Mouse (Mus musculus): ENCODE data around the gene Mlf2. TPM values are rescaled to one million over a fixed set of nuclear protein-coding genes. Genes with fewer than 3 reads are reported as not detected.
"Not testable (repeated sequence)": the region's sequence is repeated elsewhere in the genome, so short reads cannot be mapped to it uniquely, and the experiment has no call there.

Mlf2 gene
- polyA plus RNA-seq, 1 experiment, result 547 TPM

DNA sequence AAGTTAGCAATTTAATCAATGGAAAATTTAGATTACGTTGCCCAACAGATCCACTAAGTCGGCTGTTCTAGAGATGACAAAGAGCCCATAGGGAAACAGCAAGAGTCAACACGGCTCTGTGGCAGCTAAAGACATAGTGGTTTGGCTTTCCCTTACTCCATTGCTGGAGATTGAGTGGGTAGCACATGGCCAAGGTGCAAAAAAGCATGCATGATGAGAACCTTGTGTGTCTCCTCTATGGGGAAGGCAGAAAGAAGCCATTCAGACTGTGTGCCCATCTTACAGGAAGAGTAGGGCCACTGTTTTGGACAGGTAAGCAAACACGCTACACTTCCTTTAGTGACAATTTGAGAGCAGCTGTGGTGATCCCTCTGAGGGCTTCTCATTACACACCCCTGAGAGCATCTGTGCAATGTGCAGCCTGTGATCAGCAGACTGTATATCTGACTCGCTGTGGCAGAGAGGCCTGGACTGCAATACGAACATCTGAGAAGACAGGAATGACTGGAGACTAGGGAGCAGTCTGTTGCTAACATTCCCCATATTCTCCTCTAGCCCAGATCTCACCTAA lies 42.5 kb upstream of the Mlf2 start:
- Histone ChIP-seq H3K4me3 (ENCODE audit: insufficient read depth, poor library complexity, severe bottlenecking) (no peak overlapping the region), H3K79me3 (ENCODE audit: low read depth) (no peaks in the 10 kb centered on the region), H3K79me2 (ENCODE audit: control insufficient read depth, insufficient read depth) (no peaks in the 10 kb centered on the region), H3ac (ENCODE audit: control insufficient read depth, insufficient read length, low read depth) (no peak overlapping the region), H3K36me3 (ENCODE audit: control insufficient read depth, insufficient read depth) (no peaks in the 10 kb centered on the region), H3K27me3 (ENCODE audit: control insufficient read depth, insufficient read depth, insufficient read length) (peaks cover 31% of the 10 kb centered on the region)
- TF ChIP-seq FOSL1 (IDR thresholded peaks at IDR 0.05; ENCODE audit: insufficient read depth, low read length, poor library complexity, severe bottlenecking), result no peak
- no peak for TF ChIP-seq MAX (IDR thresholded peaks at IDR 0.05)
- no peak for TF ChIP-seq CTCF (IDR thresholded peaks at IDR 0.05; ENCODE audit: control insufficient read depth, insufficient read depth, insufficient read length)
- no peak for TF ChIP-seq MYOD1 (IDR thresholded peaks at IDR 0.05; ENCODE audit: control insufficient read depth, insufficient read length, low read depth)
- TF ChIP-seq USF1 (IDR thresholded peaks at IDR 0.05; ENCODE audit: low read depth), result no peak

DNA sequence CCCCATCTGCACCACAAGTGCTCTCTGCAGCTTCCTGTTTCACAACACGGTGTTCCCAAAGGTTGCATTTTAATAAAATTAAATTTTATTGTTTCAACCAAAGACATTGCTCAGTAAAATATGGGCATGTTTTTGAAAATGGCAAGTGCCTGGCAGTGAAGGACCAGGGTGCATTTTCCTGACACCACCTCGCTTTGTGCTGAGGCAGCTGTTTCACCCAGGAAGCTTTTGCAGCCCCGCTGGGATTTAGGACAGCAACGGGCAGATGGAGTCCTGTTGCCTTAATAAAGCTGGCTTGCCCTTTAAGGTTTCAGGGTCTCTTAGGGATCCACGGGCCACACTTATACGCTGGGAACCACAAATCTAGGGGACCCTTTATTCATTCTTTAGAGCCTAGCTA lies 40.2 kb upstream of the Mlf2 start:
- TF ChIP-seq MYOG (IDR thresholded peaks at IDR 0.05; ENCODE audit: control insufficient read depth, extremely low read depth, insufficient read length) (no peak), MYOD1 (IDR thresholded peaks at IDR 0.05; ENCODE audit: control insufficient read depth, insufficient read length, low read depth) (no peak), USF1 (IDR thresholded peaks at IDR 0.05; ENCODE audit: low read depth) (no peak), MAX (IDR thresholded peaks at IDR 0.05) (no peak), CEBPB (IDR thresholded peaks at IDR 0.05; ENCODE audit: low read depth) (no peak), CTCF (IDR thresholded peaks at IDR 0.05; ENCODE audit: control insufficient read depth, insufficient read depth, insufficient read length) (no peak), FOSL1 (IDR thresholded peaks at IDR 0.05; ENCODE audit: insufficient read depth, low read length, poor library complexity, severe bottlenecking) (no peak)
- H3ac ChIP-seq (ENCODE audit: control insufficient read depth, insufficient read length, low read depth), result no peak overlapping the region
- H3K36me3 ChIP-seq (ENCODE audit: control insufficient read depth, insufficient read depth), result no peaks in the 10 kb centered on the region
- H3K27me3 ChIP-seq (ENCODE audit: control insufficient read depth, insufficient read depth, insufficient read length), result peaks cover 26% of the 10 kb centered on the region
- no peak overlapping the region for H3K4me3 ChIP-seq (ENCODE audit: insufficient read depth, poor library complexity, severe bottlenecking)
- no peaks in the 10 kb centered on the region for H3K79me3 ChIP-seq (ENCODE audit: low read depth)
- no peaks in the 10 kb centered on the region for H3K79me2 ChIP-seq (ENCODE audit: control insufficient read depth, insufficient read depth)

DNA sequence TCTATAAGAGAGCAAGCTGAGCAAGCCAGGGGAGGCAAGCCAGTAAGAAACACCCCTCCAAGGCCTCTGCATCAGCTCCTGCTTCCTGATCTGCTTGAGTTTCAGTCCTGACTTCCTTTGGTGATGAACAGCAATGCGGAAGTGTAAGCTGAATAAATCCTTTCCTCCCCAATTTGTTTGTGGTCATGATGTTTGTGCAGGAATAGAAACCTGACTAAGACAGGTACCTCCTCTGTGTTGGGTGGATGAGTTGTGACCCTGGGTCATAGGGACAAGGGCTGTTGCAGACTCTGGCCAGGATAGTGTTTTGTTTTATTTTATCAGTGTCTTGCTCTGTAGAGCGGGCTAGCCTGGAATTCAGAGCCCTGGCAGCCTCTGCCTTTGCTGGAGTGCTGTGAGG lies 37.1 kb upstream of the Mlf2 start:
- H3K79me2 ChIP-seq (ENCODE audit: control insufficient read depth, insufficient read depth); H3K4me3 ChIP-seq (ENCODE audit: insufficient read depth, poor library complexity, severe bottlenecking); H3ac ChIP-seq (ENCODE audit: control insufficient read depth, insufficient read length, low read depth); H3K79me3 ChIP-seq (ENCODE audit: low read depth); H3K36me3 ChIP-seq (ENCODE audit: control insufficient read depth, insufficient read depth): not testable (repeated sequence)
- peaks cover 10% of the 10 kb centered on the region for H3K27me3 ChIP-seq (ENCODE audit: control insufficient read depth, insufficient read depth, insufficient read length)

DNA sequence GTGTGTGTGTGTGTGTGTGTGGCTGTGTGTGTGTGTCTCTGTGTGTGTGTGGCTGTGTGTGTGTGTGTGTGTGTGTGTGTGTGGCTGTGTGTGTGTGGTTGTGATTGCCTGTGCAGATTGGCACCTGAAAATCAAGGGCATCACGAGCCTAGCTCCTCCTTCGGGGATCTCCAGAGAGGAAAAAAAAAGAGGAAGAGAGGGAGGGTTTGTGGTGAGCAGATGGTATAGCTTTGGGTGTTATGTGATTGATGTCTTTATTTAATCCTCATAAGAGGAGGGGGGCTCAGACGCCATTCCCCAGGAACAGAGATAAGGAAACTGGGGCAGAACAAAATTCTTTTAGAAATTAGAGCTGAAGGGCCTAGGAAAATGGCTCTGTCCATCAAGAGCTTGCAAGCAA lies 32.8 kb upstream of the Mlf2 start:
- TF ChIP-seq USF1 (IDR thresholded peaks at IDR 0.05; ENCODE audit: low read depth) (no peak), CEBPB (IDR thresholded peaks at IDR 0.05; ENCODE audit: low read depth) (no peak), CTCF (IDR thresholded peaks at IDR 0.05; ENCODE audit: control insufficient read depth, insufficient read depth, insufficient read length) (no peak), MYOG (IDR thresholded peaks at IDR 0.05; ENCODE audit: control insufficient read depth, extremely low read depth, insufficient read length) (no peak), MAX (IDR thresholded peaks at IDR 0.05) (no peak), MYOD1 (IDR thresholded peaks at IDR 0.05; ENCODE audit: control insufficient read depth, insufficient read length, low read depth) (no peak), FOSL1 (IDR thresholded peaks at IDR 0.05; ENCODE audit: insufficient read depth, low read length, poor library complexity, severe bottlenecking) (no peak)
- Histone ChIP-seq H3K79me3 (ENCODE audit: low read depth) (no peaks in the 10 kb centered on the region), H3K79me2 (ENCODE audit: control insufficient read depth, insufficient read depth) (no peaks in the 10 kb centered on the region), H3K27me3 (ENCODE audit: control insufficient read depth, insufficient read depth, insufficient read length) (no peaks in the 10 kb centered on the region), H3K4me3 (ENCODE audit: insufficient read depth, poor library complexity, severe bottlenecking) (no peak overlapping the region), H3ac (ENCODE audit: control insufficient read depth, insufficient read length, low read depth) (no peak overlapping the region), H3K36me3 (ENCODE audit: control insufficient read depth, insufficient read depth) (no peaks in the 10 kb centered on the region)

DNA sequence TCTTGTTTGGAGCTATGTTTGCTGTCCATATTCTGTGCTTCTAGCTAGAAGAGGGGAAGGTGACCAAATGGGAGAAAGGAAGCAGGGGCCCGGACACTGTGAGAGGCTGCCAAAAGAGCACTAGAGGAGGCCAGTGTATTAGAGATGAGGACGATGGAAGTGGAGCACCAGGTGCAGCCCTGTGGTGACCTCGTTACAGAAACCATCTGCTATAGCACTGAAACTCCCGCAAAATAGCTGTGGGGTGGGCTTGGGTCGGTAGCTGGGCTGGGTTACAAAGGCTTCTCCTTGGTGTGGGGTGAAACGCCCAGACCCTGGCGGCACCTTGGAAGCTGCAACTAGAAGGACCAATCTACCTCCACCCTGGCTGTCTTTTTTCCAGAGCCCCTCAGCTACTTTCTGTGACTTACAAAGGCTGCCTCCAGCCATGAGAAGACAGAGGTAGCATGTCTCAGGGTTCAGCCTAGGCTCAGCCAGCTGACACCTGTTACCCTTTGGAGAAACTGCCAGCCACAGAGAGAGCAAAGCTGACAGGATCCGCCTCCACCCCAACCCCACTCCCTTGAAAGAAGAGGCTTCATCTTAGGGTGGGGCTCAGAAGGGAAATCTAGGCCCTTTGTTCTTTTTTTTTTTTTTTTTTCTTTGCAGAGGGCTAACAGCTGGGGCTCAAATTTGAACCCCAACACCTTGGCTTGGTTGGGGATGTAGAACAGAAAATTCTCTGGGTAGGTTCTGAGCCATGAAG lies 31.0 kb upstream of the Mlf2 start:
- no peak overlapping the region for H3K4me3 ChIP-seq (ENCODE audit: insufficient read depth, poor library complexity, severe bottlenecking)
- H3K79me2 ChIP-seq (ENCODE audit: control insufficient read depth, insufficient read depth), result no peaks in the 10 kb centered on the region
- H3K79me3 ChIP-seq (ENCODE audit: low read depth), result no peaks in the 10 kb centered on the region
- H3ac ChIP-seq (ENCODE audit: control insufficient read depth, insufficient read length, low read depth), result no peak overlapping the region
- no peaks in the 10 kb centered on the region for H3K27me3 ChIP-seq (ENCODE audit: control insufficient read depth, insufficient read depth, insufficient read length)
- TF ChIP-seq CTCF (IDR thresholded peaks at IDR 0.05; ENCODE audit: control insufficient read depth, insufficient read depth, insufficient read length) (no peak), FOSL1 (IDR thresholded peaks at IDR 0.05; ENCODE audit: insufficient read depth, low read length, poor library complexity, severe bottlenecking) (no peak), MYOG (IDR thresholded peaks at IDR 0.05; ENCODE audit: control insufficient read depth, extremely low read depth, insufficient read length) (no peak), MAX (IDR thresholded peaks at IDR 0.05) (no peak), MYOD1 (IDR thresholded peaks at IDR 0.05; ENCODE audit: control insufficient read depth, insufficient read length, low read depth) (no peak), CEBPB (IDR thresholded peaks at IDR 0.05; ENCODE audit: low read depth) (no peak)
- no peaks in the 10 kb centered on the region for H3K36me3 ChIP-seq (ENCODE audit: control insufficient read depth, insufficient read depth)
